Comparison of ENCODE assay signal across 9 mouse cellular contexts in genomic region chr16:6503573-6504331, GRCm38 (mm10).
DNase-seq lines count a peak whose midpoint lies in the region; ATAC-seq and TF ChIP-seq lines count a peak whose summit lies in the region.
"Had no signal": no experiment of that assay in that cellular context is flagged by ENCODE, and none has a peak within 500 bp of the region (broad histone marks: within the 10 kb centered on the region; RNA-seq: fewer than 3 reads in every experiment).

No protein-coding gene starts in this region.

- no peaks in the 10 kb centered on the region for H3K36me3 ChIP-seq in forebrain, embryonic 15.5 days
- no peaks in the 10 kb centered on the region for H3K36me3 ChIP-seq in midbrain, embryonic 11.5 days (ENCODE audit: control insufficient read depth, insufficient read depth, low read length)
- H3K36me3 ChIP-seq: heart, embryonic 15.5 days had no signal

- DNase-seq in gastrocnemius, adult 2 months = peak; percentile 20
- DNase-seq in gastrocnemius, adult 8-10 months (ENCODE audit: low spot score in 2 of 2) = no peak
- peak; percentile 29 for DNase-seq in 416B (ENCODE audit: low read depth)
- DNase-seq in brain, adult 2 months (ENCODE audit: low read depth, low spot score) = peak; percentile 87
- DNase-seq in layer of hippocampus, adult 18-20 months (ENCODE audit: low spot score in 2 of 2) = peak; percentile 55 to 80
- DNase-seq in midbrain, embryonic 11.5 days (ENCODE audit: low spot score, missing footprints) = peak; percentile 88
- peak; percentile 58 for DNase-seq in thymus, postnatal 4 days

- ATAC-seq in forebrain, embryonic 15.5 days (replicated peaks) = peak; percentile 29; the same call in 1 of the 2 replicates
- ATAC-seq in midbrain, embryonic 11.5 days (ENCODE audit: low FRiP score) = peak; percentile 61; the same call in 1 of the 2 replicates

- no peaks in the 10 kb centered on the region for H3K27me3 ChIP-seq in forebrain, embryonic 15.5 days
- no peaks in the 10 kb centered on the region for H3K27me3 ChIP-seq in midbrain, embryonic 11.5 days (ENCODE audit: control insufficient read depth, insufficient read depth, low read length)
- H3K27me3 ChIP-seq: heart, embryonic 15.5 days had no signal

- intact Hi-C loops in gastrocnemius, adult 2 months (cut with DNase I) = no loop called here

- no peak overlapping the region for H3K4me3 ChIP-seq in gastrocnemius, adult 2 months
- H3K4me3 ChIP-seq in forebrain, embryonic 15.5 days = no peak overlapping the region
- H3K4me3 ChIP-seq in midbrain, embryonic 11.5 days (ENCODE audit: low read depth, low read length) = no peak overlapping the region
- H3K4me3 ChIP-seq: heart, embryonic 15.5 days had no signal

- peak; percentile 67 for TF ChIP-seq CTCF in gastrocnemius, adult 2 months (IDR thresholded peaks at IDR 0.05)

- no peaks in the 10 kb centered on the region for H3K9me3 ChIP-seq in forebrain, embryonic 15.5 days
- H3K9me3 ChIP-seq in midbrain, embryonic 11.5 days (ENCODE audit: control insufficient read depth, low read length) = no peaks in the 10 kb centered on the region
- H3K9me3 ChIP-seq: heart, embryonic 15.5 days had no signal

- H3K9ac ChIP-seq in forebrain, embryonic 15.5 days (replicated peaks) = no peak overlapping the region
- H3K9ac ChIP-seq in midbrain, embryonic 11.5 days (ENCODE audit: low read length) = no peak overlapping the region
- H3K9ac ChIP-seq: heart, embryonic 15.5 days had no signal

- no peak overlapping the region for H3K4me2 ChIP-seq in forebrain, embryonic 15.5 days (replicated peaks)
- no peak overlapping the region for H3K4me2 ChIP-seq in midbrain, embryonic 11.5 days
- H3K4me2 ChIP-seq: heart, embryonic 15.5 days had no signal

- H3K27ac ChIP-seq in gastrocnemius, adult 2 months = no peak overlapping the region
- H3K27ac ChIP-seq in forebrain, embryonic 15.5 days (replicated peaks) = no peak overlapping the region
- no peak overlapping the region for H3K27ac ChIP-seq in midbrain, embryonic 11.5 days (ENCODE audit: low read depth, low read length)
- H3K27ac ChIP-seq: heart, embryonic 15.5 days had no signal

- 45% methylated on average over 5 of the region's 5 CpGs for WGBS in forebrain, embryonic 15.5 days
- 71% methylated on average over 5 of the region's 5 CpGs for WGBS in midbrain, embryonic 11.5 days

- H3K4me1 ChIP-seq in forebrain, embryonic 15.5 days = peaks cover 4% of the 10 kb centered on the region; the same call in 1 of the 2 replicates
- H3K4me1 ChIP-seq in midbrain, embryonic 11.5 days (ENCODE audit: control insufficient read depth, insufficient read depth, low read length) = no peaks in the 10 kb centered on the region
- H3K4me1 ChIP-seq: heart, embryonic 15.5 days had no signal

Comparison
In these comparisons a context has a peak if more than half of its experiments do, and no peak if none do; other contexts are left out.
1. DNase-seq: peak in gastrocnemius, adult 2 months (single experiment), 416B (single experiment), brain, adult 2 months (single experiment), layer of hippocampus, adult 18-20 months (2 of 2), midbrain, embryonic 11.5 days (single experiment) and thymus, postnatal 4 days (single experiment); none in gastrocnemius, adult 8-10 months (0 of 2).